In genomic region chr11:43877211-43877610, GRCm38 (mm10) we compare ENCODE assay signal across 31 mouse cellular contexts. TPM values are rescaled to one million over a fixed set of nuclear protein-coding genes. Genes with fewer than 3 reads are reported as not detected.
A peak's percentile ranks its signal among the peaks of the same experiment; 100 is the strongest.
DNase-seq lines count a peak whose midpoint lies in the region; ATAC-seq and TF ChIP-seq lines count a peak whose summit lies in the region.
"Had no signal": no experiment of that assay in that cellular context is flagged by ENCODE, and none has a peak within 500 bp of the region (broad histone marks: within the 10 kb centered on the region; RNA-seq: fewer than 3 reads in every experiment).

No protein-coding gene starts in this region.

- no peaks in the 10 kb centered on the region for H3K4me1 ChIP-seq in hindbrain, postnatal 0 days (ENCODE audit: insufficient read depth, low read length)
- no peaks in the 10 kb centered on the region for H3K4me1 ChIP-seq in hindbrain, embryonic 13.5 days (replicated peaks)
- H3K4me1 ChIP-seq in lung, embryonic 14.5 days (ENCODE audit: insufficient read depth) = no peaks in the 10 kb centered on the region
- peaks cover 2 to 10% of the 10 kb centered on the region in 2 experiments for H3K4me1 ChIP-seq in CH12.LX (ENCODE audit: control insufficient read depth in 1 of 2, insufficient read depth in 2 of 2)
- H3K4me1 ChIP-seq in neural tube, embryonic 15.5 days = no peaks in the 10 kb centered on the region
- H3K4me1 ChIP-seq: embryonic facial prominence, embryonic 12.5 days; hindbrain, embryonic 10.5 days; intestine, embryonic 15.5 days; limb, embryonic 10.5 days; limb, embryonic 15.5 days; liver, embryonic 13.5 days; neural tube, embryonic 12.5 days had no signal

- no peak overlapping the region for H3K27ac ChIP-seq in hindbrain, postnatal 0 days
- H3K27ac ChIP-seq in hindbrain, embryonic 13.5 days = no peak overlapping the region
- H3K27ac ChIP-seq in lung, embryonic 14.5 days (ENCODE audit: low read depth) = no peak overlapping the region
- no peak overlapping the region for H3K27ac ChIP-seq in CH12.LX (ENCODE audit: insufficient read depth, low read depth)
- no peak overlapping the region for H3K27ac ChIP-seq in neural tube, embryonic 15.5 days (replicated peaks)
- H3K27ac ChIP-seq: embryonic facial prominence, embryonic 12.5 days; hindbrain, embryonic 10.5 days; intestine, embryonic 15.5 days; limb, embryonic 10.5 days; limb, embryonic 15.5 days; liver, embryonic 13.5 days; macrophage; neural tube, embryonic 12.5 days had no signal

- in situ Hi-C loops in CH12.LX (cut with MboI; ENCODE audit: low pct_ligation_motif_present, low pct_unique_long_range_greater_than_20kb, low sequenced_read_pairs) = no loop called here

- H3K4me3 ChIP-seq in hindbrain, postnatal 0 days (ENCODE audit: low read length) = no peak overlapping the region
- no peak overlapping the region for H3K4me3 ChIP-seq in hindbrain, embryonic 13.5 days
- no peak overlapping the region for H3K4me3 ChIP-seq in lung, embryonic 14.5 days (ENCODE audit: low read depth, low read length)
- no peak overlapping the region for H3K4me3 ChIP-seq in CH12.LX (replicated peaks in 1 of 3; ENCODE audit: low read depth in 2 of 3, low read length in 2 of 3, poor library complexity in 1 of 3)
- H3K4me3 ChIP-seq in neural tube, embryonic 15.5 days (replicated peaks) = no peak overlapping the region
- H3K4me3 ChIP-seq: embryonic facial prominence, embryonic 12.5 days; hindbrain, embryonic 10.5 days; intestine, embryonic 15.5 days; limb, embryonic 10.5 days; limb, embryonic 15.5 days; liver, embryonic 13.5 days; myocyte; neural tube, embryonic 12.5 days had no signal

- peak; percentile 58 to 73 for DNase-seq in cerebellum, postnatal 10 days
- no peak for DNase-seq in cerebellum, adult 11 months
- DNase-seq in hindbrain, postnatal 0 days (ENCODE audit: low spot score) = peak; percentile 48
- DNase-seq in lung, embryonic 14.5 days = peak; percentile 70
- DNase-seq in lung, postnatal 25 days (ENCODE audit: low spot score) = no peak
- DNase-seq in CH12.LX (ENCODE audit: extremely low read depth) = peak; percentile 10
- DNase-seq: adrenal gland, postnatal 10 days; cerebellum, postnatal 36 days; gastrocnemius, postnatal 14 days; kidney, adult 8-10 months; kidney, postnatal 36 days; liver, embryonic 13.5 days; lung, adult 18-20 months; thymus, adult 2 months; thymus, postnatal 36 days had no signal

- H3K36me3 ChIP-seq in hindbrain, postnatal 0 days (ENCODE audit: insufficient read depth, low read length) = no peaks in the 10 kb centered on the region
- no peaks in the 10 kb centered on the region for H3K36me3 ChIP-seq in hindbrain, embryonic 13.5 days
- H3K36me3 ChIP-seq in lung, embryonic 14.5 days (ENCODE audit: insufficient read depth) = no peaks in the 10 kb centered on the region
- no peaks in the 10 kb centered on the region for H3K36me3 ChIP-seq in CH12.LX (replicated peaks in 1 of 2; ENCODE audit: control insufficient read depth in 1 of 2, insufficient read depth in 1 of 2, low read length in 1 of 2)
- H3K36me3 ChIP-seq in neural tube, embryonic 15.5 days = no peaks in the 10 kb centered on the region
- H3K36me3 ChIP-seq: embryonic facial prominence, embryonic 12.5 days; G1E; hindbrain, embryonic 10.5 days; intestine, embryonic 15.5 days; limb, embryonic 10.5 days; limb, embryonic 15.5 days; liver, embryonic 13.5 days; neural tube, embryonic 12.5 days had no signal

- dilution Hi-C loops in CH12.LX (cut with MboI; ENCODE audit: extremely low pct_ligation_motif_present, extremely low pct_unique_long_range_greater_than_20kb, low sequenced_read_pairs) = no loop called here

- H3K4me2 ChIP-seq in hindbrain, postnatal 0 days (ENCODE audit: low read depth, low read length) = no peak overlapping the region
- no peak overlapping the region for H3K4me2 ChIP-seq in hindbrain, embryonic 13.5 days
- H3K4me2 ChIP-seq in lung, embryonic 14.5 days = no peak overlapping the region
- H3K4me2 ChIP-seq in CH12.LX (ENCODE audit: insufficient read depth, low read depth, poor library complexity, severe bottlenecking) = no peak overlapping the region
- H3K4me2 ChIP-seq in neural tube, embryonic 15.5 days = no peak overlapping the region
- H3K4me2 ChIP-seq: embryonic facial prominence, embryonic 12.5 days; intestine, embryonic 15.5 days; limb, embryonic 15.5 days; liver, embryonic 13.5 days; neural tube, embryonic 12.5 days had no signal

- WGBS in hindbrain, postnatal 0 days = 55% methylated on average over 5 of the region's 5 CpGs
- WGBS in hindbrain, embryonic 13.5 days = 79% methylated on average over 5 of the region's 5 CpGs
- WGBS in lung, embryonic 14.5 days = 52% methylated on average over 5 of the region's 5 CpGs
- WGBS in neural tube, embryonic 15.5 days = 72% methylated on average over 5 of the region's 5 CpGs

- TF ChIP-seq POLR2A in CH12.LX (IDR thresholded peaks at IDR 0.05; ENCODE audit: low read depth, low read length) = no peak

- TF ChIP-seq EP300 in CH12.LX (IDR thresholded peaks at IDR 0.05; ENCODE audit: low read length) = no peak

- no peak for ATAC-seq in hindbrain, postnatal 0 days
- ATAC-seq in hindbrain, embryonic 13.5 days (ENCODE audit: low FRiP score) = no peak
- no peak for ATAC-seq in lung, embryonic 14.5 days (ENCODE audit: insufficient read depth)
- ATAC-seq in neural tube, embryonic 15.5 days (ENCODE audit: low FRiP score) = no peak
- ATAC-seq: hindbrain, embryonic 16.5 days; intestine, embryonic 15.5 days; midbrain, embryonic 16.5 days; Patski had no signal

- no peak for TF ChIP-seq CTCF in hindbrain, postnatal 0 days (IDR thresholded peaks at IDR 0.05; ENCODE audit: low read depth)
- no peak for TF ChIP-seq CTCF in lung, embryonic 14.5 days (IDR thresholded peaks at IDR 0.05; ENCODE audit: low read depth)
- no peak for TF ChIP-seq CTCF in CH12.LX (conservative IDR thresholded peaks at IDR 0.05 in 1 of 2, IDR thresholded peaks at IDR 0.05 in 1 of 2; ENCODE audit: low read depth in 2 of 2, low read length in 2 of 2)

- H3K27me3 ChIP-seq in hindbrain, postnatal 0 days (ENCODE audit: insufficient read depth, low read length) = no peaks in the 10 kb centered on the region
- H3K27me3 ChIP-seq in hindbrain, embryonic 13.5 days = no peaks in the 10 kb centered on the region
- H3K27me3 ChIP-seq in lung, embryonic 14.5 days (ENCODE audit: insufficient read depth, low read length) = no peaks in the 10 kb centered on the region
- no peaks in the 10 kb centered on the region for H3K27me3 ChIP-seq in CH12.LX (replicated peaks)
- H3K27me3 ChIP-seq in neural tube, embryonic 15.5 days (replicated peaks) = no peaks in the 10 kb centered on the region
- H3K27me3 ChIP-seq: embryonic facial prominence, embryonic 12.5 days; intestine, embryonic 15.5 days; limb, embryonic 15.5 days; liver, embryonic 13.5 days; neural tube, embryonic 12.5 days; Patski had no signal

- no peaks in the 10 kb centered on the region for H3K9me3 ChIP-seq in hindbrain, postnatal 0 days (ENCODE audit: low read length)
- H3K9me3 ChIP-seq in hindbrain, embryonic 13.5 days = no peaks in the 10 kb centered on the region
- no peaks in the 10 kb centered on the region for H3K9me3 ChIP-seq in lung, embryonic 14.5 days (ENCODE audit: low read depth, low read length)
- H3K9me3 ChIP-seq in CH12.LX (replicated peaks; ENCODE audit: low read length) = no peaks in the 10 kb centered on the region
- H3K9me3 ChIP-seq in neural tube, embryonic 15.5 days (replicated peaks) = no peaks in the 10 kb centered on the region
- H3K9me3 ChIP-seq: embryonic facial prominence, embryonic 12.5 days; G1E; hindbrain, embryonic 10.5 days; intestine, embryonic 15.5 days; limb, embryonic 10.5 days; limb, embryonic 15.5 days; liver, embryonic 13.5 days; neural tube, embryonic 12.5 days had no signal

- no peak overlapping the region for H3K9ac ChIP-seq in hindbrain, postnatal 0 days (replicated peaks; ENCODE audit: low read length)
- H3K9ac ChIP-seq in hindbrain, embryonic 13.5 days = no peak overlapping the region
- no peak overlapping the region for H3K9ac ChIP-seq in lung, embryonic 14.5 days
- H3K9ac ChIP-seq in CH12.LX (ENCODE audit: insufficient read depth, low read depth) = no peak overlapping the region
- H3K9ac ChIP-seq in neural tube, embryonic 15.5 days (replicated peaks) = no peak overlapping the region
- H3K9ac ChIP-seq: embryonic facial prominence, embryonic 12.5 days; intestine, embryonic 15.5 days; limb, embryonic 15.5 days; liver, embryonic 13.5 days; neural tube, embryonic 12.5 days had no signal

- H3K79me2 ChIP-seq in CH12.LX (replicated peaks; ENCODE audit: control insufficient read depth, extremely low read depth, insufficient read depth, poor library complexity, severe bottlenecking) = no peaks in the 10 kb centered on the region

- TF ChIP-seq RAD21 in CH12.LX (IDR thresholded peaks at IDR 0.05; ENCODE audit: low read depth, low read length) = no peak

TF ChIP-seq in CH12.LX, 34 proteins besides CTCF, POLR2A, EP300 and RAD21:
- TF ChIP-seq KAT2A (IDR thresholded peaks at IDR 0.05; ENCODE audit: insufficient replicate concordance, low read length) (no peak), MEF2A (IDR thresholded peaks at IDR 0.05; ENCODE audit: borderline replicate concordance, low read depth, low read length) (no peak), PAX5 (IDR thresholded peaks at IDR 0.05; ENCODE audit: low read length) (no peak), ZMIZ1 (IDR thresholded peaks at IDR 0.05; ENCODE audit: low read depth, low read length) (no peak), CHD1 (IDR thresholded peaks at IDR 0.05; ENCODE audit: low read depth, low read length) (no peak), SMC3 (IDR thresholded peaks at IDR 0.05; ENCODE audit: low read depth, low read length) (no peak), BHLHE40 (IDR thresholded peaks at IDR 0.05; ENCODE audit: low read depth, low read length) (no peak), UBTF (IDR thresholded peaks at IDR 0.05; ENCODE audit: low read depth, low read length) (no peak)

RNA-seq across cellular contexts. Expression of gene Adra1b, which starts 23.8 kb away (rescaled TPM):
- total RNA-seq in hindbrain, postnatal 0 days (2014; rRNA removed) = 37.0 and 39.7 TPM in 2 replicates
- 19.8 and 21.1 TPM in 2 replicates for polyA plus RNA-seq in hindbrain, postnatal 0 days (2015; fragmentation: Nextera tagmentation; extraction: Ambion mirVana)
- polyA plus RNA-seq in hindbrain, embryonic 13.5 days (2015; fragmentation: Nextera tagmentation; extraction: Ambion mirVana) = 4.4 and 4.7 TPM in 2 replicates
- 1.9 and 2.7 TPM in 2 replicates for polyA plus RNA-seq in lung, embryonic 14.5 days (2014; fragmentation: Nextera tagmentation; extraction: Ambion mirVana)
- not detected in 2 replicates for total RNA-seq in CH12.LX (2012; rRNA removed)
- not detected in 2 replicates for total RNA-seq in CH12.LX (2014; rRNA removed)
- not detected in 2 replicates for polyA plus RNA-seq in CH12.LX (2012; ENCODE audit: insufficient read length, low read depth)
- 12.2 and 16.4 TPM in 2 replicates for polyA plus RNA-seq in neural tube, embryonic 15.5 days (2015; fragmentation: Nextera tagmentation; extraction: Ambion mirVana)
- total RNA-seq: granulocyte monocyte progenitor cell, adult 5-6 weeks; megakaryocyte-erythroid progenitor cell, adult 5-6 weeks had no signal
- polyA plus RNA-seq: G1E had no signal

Comparison
In these comparisons a context has a peak if more than half of its experiments do, and no peak if none do; other contexts are left out.
1. DNase-seq: peak in cerebellum, postnatal 10 days (2 of 2), hindbrain, postnatal 0 days (single experiment), lung, embryonic 14.5 days (single experiment) and CH12.LX (single experiment); none in cerebellum, adult 11 months (single experiment) and lung, postnatal 25 days (single experiment).